Mouse (Mus musculus) liver, postnatal 0 days (tissue): ENCODE data around the gene Tcp11. TPM values are rescaled to one million over a fixed set of nuclear protein-coding genes. Genes with fewer than 3 reads are reported as not detected.
A peak's percentile ranks its signal among the peaks of the same experiment; 100 is the strongest.

ENCODE experiments used
- ATAC-seq: fragments of 200-750 bp; cut with Nextera tagmentation; 2 replicates; pipeline ENCODE4 v1.8.0; 2017; ENCODE audit warnings: mild to moderate bottlenecking, moderate library complexity
- DNase-seq: peaks from one replicate; pipeline ENCODE4 v3.0.0-alpha.2; 2016
- H3K27ac ChIP-seq: fragments of 300-500 bp; sonication (generic); 2 replicates; pipeline ENCODE4 v1.5.1; 2014; ENCODE audit warnings: antibody characterized with exemption, moderate library complexity, mild to moderate bottlenecking, low read depth
- H3K27me3 ChIP-seq: fragments of 300-500 bp; sonication (generic); 2 replicates; pipeline ENCODE4 v1.6.1; 2014; ENCODE audit warnings: low read length, control low read depth, mixed read lengths; ENCODE audit not compliant: insufficient read depth
- H3K36me3 ChIP-seq: fragments of 300-500 bp; sonication (generic); replicated peaks from 2 replicates; pipeline ENCODE4 v1.6.1; 2014; ENCODE audit warnings: mild to moderate bottlenecking, control low read depth, low read length, moderate library complexity, mixed read lengths; ENCODE audit not compliant: insufficient read depth
- H3K4me1 ChIP-seq: fragments of 300-500 bp; sonication (generic); 2 replicates; pipeline ENCODE4 v1.6.1; 2014; ENCODE audit warnings: antibody characterized with exemption, mild to moderate bottlenecking, control low read depth; ENCODE audit not compliant: insufficient read depth
- H3K4me2 ChIP-seq: fragments of 300-500 bp; sonication (generic); 2 replicates; pipeline ENCODE4 v1.6.1; 2014; ENCODE audit warnings: low read depth, mild to moderate bottlenecking, low read length, moderate library complexity, mixed read lengths
- H3K4me3 ChIP-seq: fragments of 300-500 bp; sonication (generic); 2 replicates; pipeline ENCODE4 v1.5.1; 2014; ENCODE audit warnings: low read depth, low read length
- H3K9ac ChIP-seq: fragments of 300-500 bp; sonication (generic); replicated peaks from 2 replicates; pipeline ENCODE4 v1.6.1; 2014; ENCODE audit warnings: mild to moderate bottlenecking, moderate library complexity
- H3K9me3 ChIP-seq: fragments of 300-500 bp; sonication (generic); 2 replicates; pipeline ENCODE4 v1.6.1; 2016; ENCODE audit warnings: mild to moderate bottlenecking, control low read depth, low read length, mixed read lengths
- CTCF ChIP-seq: sonication (generic); IDR thresholded peaks from 2 replicates; pipeline ENCODE4 v1.5.1; 2016; ENCODE audit warnings: antibody characterized with exemption, low read depth
- EP300 ChIP-seq: IDR thresholded peaks from 2 replicates; pipeline ENCODE4 v1.6.1; 2016; ENCODE audit warnings: antibody characterized with exemption, low read depth, mild to moderate bottlenecking
- WGBS: fragments of 180-500 bp; shearing (Covaris S2); extraction: QIAGEN DNeasy Blood & Tissue Kit; methylation state at CpG from one replicate; pipeline ENCODE4 v1.1.7; 2014; ENCODE audit not compliant: insufficient replicate concordance; 5-methylcytosine and 5-hydroxymethylcytosine counted together
- polyA plus RNA-seq: library from polyadenylated mRNA; unstranded; fragments of >200 nt; fragmentation: Nextera tagmentation; extraction: Ambion mirVana; gene quantifications from 2 replicates; pipeline ENCODE4 v1.2.1, GENCODE M21; 2015

The Tcp11 gene
- polyA plus RNA-seq, 1 experiment from 2014 or later: 0.07 TPM

GRCm38 (mm10) chr17:28047017-28047416 is 33.4 kb downstream of the Tcp11 start:
- no peak for DNase-seq
- no peaks in the 10 kb centered on the region for H3K27me3 ChIP-seq
- 85% methylated on average over 5 of the region's 5 CpGs for WGBS
- no peaks in the 10 kb centered on the region for H3K9me3 ChIP-seq
- H3K4me2 ChIP-seq: no peak overlapping the region
- H3K36me3 ChIP-seq: peaks cover 27% of the 10 kb centered on the region
- TF ChIP-seq EP300 (no peak), CTCF (no peak)
- no peak overlapping the region for H3K9ac ChIP-seq
- H3K27ac ChIP-seq: no peak overlapping the region
- H3K4me3 ChIP-seq: no peak overlapping the region
- H3K4me1 ChIP-seq: no peaks in the 10 kb centered on the region
- no peak for ATAC-seq

- Histone ChIP-seq H3K4me3 (no peak overlapping the region), H3K4me2 (no peak overlapping the region), H3K27me3 (no peaks in the 10 kb centered on the region), H3K9me3 (no peaks in the 10 kb centered on the region), H3K4me1 (no peaks in the 10 kb centered on the region), H3K9ac (no peak overlapping the region), H3K36me3 (peaks cover 24% of the 10 kb centered on the region), H3K27ac (no peak overlapping the region)
- TF ChIP-seq CTCF: 0 out of 2 replicates have a peak, but pooled peaks have one; percentile 3
- TF ChIP-seq EP300: no peak
- ATAC-seq (no peak), DNase-seq (no peak)
- 82% methylated on average over 23 of the region's 23 CpGs for WGBS
Measured at GRCm38 (mm10) chr17:28042299-28042771, 38.1 kb downstream of the Tcp11 start.

GRCm38 (mm10) chr17:28041298-28041697 is 39.1 kb downstream of the Tcp11 start:
- Histone ChIP-seq H3K9me3 (no peaks in the 10 kb centered on the region), H3K27ac (no peak overlapping the region), H3K4me2 (no peak overlapping the region), H3K4me3 (no peak overlapping the region), H3K4me1 (no peaks in the 10 kb centered on the region), H3K36me3 (peaks cover 22% of the 10 kb centered on the region), H3K9ac (no peak overlapping the region), H3K27me3 (no peaks in the 10 kb centered on the region)
- TF ChIP-seq EP300 (no peak), CTCF (no peak)
- WGBS: 92% methylated on average over 13 of the region's 13 CpGs
- DNase-seq: no peak
- no peak for ATAC-seq

- TF ChIP-seq EP300 (no peak), CTCF (no peak)
- no peak overlapping the region for H3K4me3 ChIP-seq
- H3K4me1 ChIP-seq: no peaks in the 10 kb centered on the region
- H3K9ac ChIP-seq: no peak overlapping the region
- H3K4me2 ChIP-seq: no peak overlapping the region
- no peaks in the 10 kb centered on the region for H3K27me3 ChIP-seq
- no peak overlapping the region for H3K27ac ChIP-seq
- ATAC-seq: no peak
- H3K9me3 ChIP-seq: no peaks in the 10 kb centered on the region
- H3K36me3 ChIP-seq: peaks cover 17% of the 10 kb centered on the region
- no peak for DNase-seq
- 79% methylated on average over 16 of the region's 16 CpGs for WGBS
Measured at GRCm38 (mm10) chr17:28040620-28041019, 39.8 kb downstream of the Tcp11 start.

- no peak for TF ChIP-seq CTCF
- no peak for TF ChIP-seq EP300
- H3K4me3 ChIP-seq: no peak overlapping the region
- no peak for ATAC-seq
- no peak overlapping the region for H3K4me2 ChIP-seq
- H3K27me3 ChIP-seq: no peaks in the 10 kb centered on the region
- H3K27ac ChIP-seq: no peak overlapping the region
- H3K9ac ChIP-seq: no peak overlapping the region
- H3K9me3 ChIP-seq: no peaks in the 10 kb centered on the region
- 78% methylated on average over 14 of the region's 14 CpGs for WGBS
- H3K36me3 ChIP-seq: peaks cover 19% of the 10 kb centered on the region
- no peak for DNase-seq
- no peaks in the 10 kb centered on the region for H3K4me1 ChIP-seq
Measured at GRCm38 (mm10) chr17:28036813-28037756, 43.4 kb downstream of the Tcp11 start.

GRCm38 (mm10) chr17:28034986-28035385 is 45.5 kb downstream of the Tcp11 start:
- no peak for DNase-seq
- Histone ChIP-seq H3K9me3 (no peaks in the 10 kb centered on the region), H3K27me3 (no peaks in the 10 kb centered on the region), H3K27ac (no peak overlapping the region), H3K4me2 (no peak overlapping the region), H3K4me3 (no peak overlapping the region), H3K9ac (no peak overlapping the region), H3K4me1 (peaks cover 6% of the 10 kb centered on the region; the same call in 1 of the 2 replicates), H3K36me3 (peaks cover 10% of the 10 kb centered on the region)
- no peak for ATAC-seq
- TF ChIP-seq EP300 (no peak), CTCF (no peak)
- WGBS: 82% methylated on average over 8 of the region's 8 CpGs
